Mouse (Mus musculus): ENCODE measurements around the gene Rad50.

Rad50 gene

DNA sequence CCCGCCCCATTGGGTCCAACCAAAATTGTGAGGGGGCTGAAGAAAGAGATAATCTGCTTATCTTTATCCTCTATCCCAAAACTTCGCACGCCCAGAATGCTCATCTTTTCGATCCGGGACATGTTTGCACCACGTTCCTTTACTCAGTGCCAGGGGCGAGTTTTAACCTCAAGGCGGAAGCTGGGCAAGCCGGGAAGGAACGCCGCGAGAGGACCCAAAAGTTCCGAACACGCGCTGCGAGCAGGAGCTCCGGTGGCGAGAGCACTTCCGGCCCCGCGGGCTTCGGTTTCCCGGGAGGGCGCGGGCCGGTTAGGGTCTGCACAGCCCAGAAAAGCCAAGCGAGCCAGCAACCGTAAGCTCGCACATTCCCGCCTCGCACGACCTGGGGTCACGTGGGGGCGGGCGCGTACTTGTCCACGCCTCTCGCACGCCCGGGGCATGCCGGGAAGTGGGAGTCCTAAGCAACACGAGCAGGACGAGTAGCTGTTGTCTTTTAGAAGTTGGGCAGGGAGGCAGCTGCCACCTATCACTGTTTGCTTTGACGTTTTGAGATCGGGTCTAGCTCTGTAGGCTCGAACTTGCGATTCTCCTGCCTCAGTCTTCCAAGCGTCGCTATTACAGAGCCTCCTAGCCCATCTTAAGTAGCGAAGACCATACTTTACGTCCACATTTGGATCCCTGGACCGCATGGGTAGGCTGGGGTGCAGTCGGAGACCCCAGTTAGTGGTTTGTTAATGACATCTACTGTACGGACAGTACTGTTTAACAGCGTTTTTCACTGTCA is at the start of gene Rad50:
Gene Rad50 (minus strand): TSS at position 386 of the 784 bp plus-strand sequence.
- in situ Hi-C loops (cut with MboI; ENCODE audit: low pct_unique_long_range_greater_than_20kb in 1 of 2, low sequenced_read_pairs in 2 of 2, unreplicated experiment in 1 of 2): no loop called here

DNA sequence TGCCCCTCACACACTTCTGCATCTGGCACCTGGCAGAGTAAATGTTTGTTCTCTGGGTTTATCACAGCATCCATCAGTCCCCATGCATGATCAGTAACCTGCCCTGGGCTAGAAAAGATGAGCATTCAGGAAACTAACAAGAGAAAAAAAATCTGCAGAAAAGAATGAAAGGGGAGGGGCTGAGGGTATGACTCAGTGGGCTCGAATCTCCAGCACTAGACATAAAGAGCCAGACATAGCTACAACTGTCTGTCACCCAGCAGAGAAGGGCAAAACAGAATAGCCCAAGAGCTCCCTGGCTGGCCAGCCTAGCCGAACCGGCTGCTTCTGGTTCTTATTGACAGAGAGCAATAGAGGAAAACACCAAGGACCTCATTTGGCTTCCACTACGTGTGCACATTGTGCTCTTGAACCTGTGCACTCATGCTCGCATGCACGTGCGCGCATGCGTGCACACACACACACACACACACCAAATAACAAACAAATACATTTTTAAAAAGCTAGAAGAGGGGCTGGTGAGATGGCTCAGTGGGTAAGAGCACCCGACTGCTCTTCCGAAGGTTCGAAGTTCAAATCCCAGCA is 48.0 kb upstream of the Rad50 start:
- in situ Hi-C loops (cut with MboI; ENCODE audit: low pct_unique_long_range_greater_than_20kb in 1 of 2, low sequenced_read_pairs in 2 of 2, unreplicated experiment in 1 of 2): loop anchor here in 1 of 2 experiments (5.0 kb wide), 1 partner anchor 92 kb away; no protein-coding TSS in a partner anchor

DNA sequence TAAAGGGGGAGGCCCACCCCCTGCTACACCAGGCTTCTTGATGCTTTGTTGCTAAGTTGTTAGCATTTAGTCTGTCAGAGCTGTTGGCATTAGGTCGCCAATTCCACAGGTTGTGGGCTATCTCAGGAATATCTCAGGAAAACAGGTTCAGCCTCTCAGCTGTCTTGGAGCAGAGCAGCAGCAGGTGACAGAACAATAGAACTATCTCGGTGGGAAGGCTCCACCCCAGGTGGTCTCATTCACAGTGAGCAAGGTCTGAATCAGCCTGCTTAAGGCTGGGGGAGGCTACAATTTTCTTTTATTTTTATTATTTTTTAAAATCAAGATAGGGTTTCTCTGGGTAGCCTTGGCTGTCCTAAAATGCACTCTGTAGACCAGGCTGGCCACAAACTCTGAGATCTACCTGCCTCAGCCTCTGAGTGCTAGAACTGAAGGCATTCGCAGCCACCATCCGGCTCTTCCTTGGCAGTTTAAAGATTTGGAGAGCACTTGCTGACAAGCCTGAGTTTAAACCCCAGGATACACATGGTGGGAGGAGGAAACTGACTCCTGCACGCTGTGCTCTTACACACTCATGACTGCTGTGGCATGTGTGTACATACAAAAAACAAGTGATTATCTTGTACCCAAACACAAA is 42.7 kb upstream of the Rad50 start:
- in situ Hi-C loops (cut with MboI; ENCODE audit: low pct_unique_long_range_greater_than_20kb in 1 of 2, low sequenced_read_pairs in 2 of 2, unreplicated experiment in 1 of 2): loop anchor here in 1 of 2 experiments (5.0 kb wide), 1 partner anchor 102 kb away; no protein-coding TSS in a partner anchor

DNA sequence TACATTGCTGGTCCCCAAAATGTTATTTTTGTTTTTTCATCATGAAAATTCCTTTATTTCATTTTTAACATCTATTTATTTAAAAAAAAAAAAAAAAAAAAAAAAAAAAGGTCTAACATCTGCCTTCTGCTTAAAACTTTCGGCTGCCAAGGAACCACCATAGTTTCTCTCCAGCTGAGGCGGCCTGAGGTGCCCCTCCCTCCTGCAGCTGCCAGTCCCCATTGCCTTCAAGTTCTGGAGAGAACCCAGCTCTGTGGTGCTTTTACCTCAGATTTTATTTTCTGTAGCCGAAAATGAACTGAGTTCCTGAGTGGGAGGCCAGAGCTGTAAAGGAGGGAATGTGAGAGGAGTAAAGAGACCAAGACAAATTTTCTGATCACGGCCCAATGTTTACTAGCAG is 42.2 kb upstream of the Rad50 start:
- in situ Hi-C loops (cut with MboI; ENCODE audit: low pct_unique_long_range_greater_than_20kb in 1 of 2, low sequenced_read_pairs in 2 of 2, unreplicated experiment in 1 of 2): loop anchor here in 1 of 2 experiments (5.0 kb wide), 1 partner anchor 103 kb away; no protein-coding TSS in a partner anchor

DNA sequence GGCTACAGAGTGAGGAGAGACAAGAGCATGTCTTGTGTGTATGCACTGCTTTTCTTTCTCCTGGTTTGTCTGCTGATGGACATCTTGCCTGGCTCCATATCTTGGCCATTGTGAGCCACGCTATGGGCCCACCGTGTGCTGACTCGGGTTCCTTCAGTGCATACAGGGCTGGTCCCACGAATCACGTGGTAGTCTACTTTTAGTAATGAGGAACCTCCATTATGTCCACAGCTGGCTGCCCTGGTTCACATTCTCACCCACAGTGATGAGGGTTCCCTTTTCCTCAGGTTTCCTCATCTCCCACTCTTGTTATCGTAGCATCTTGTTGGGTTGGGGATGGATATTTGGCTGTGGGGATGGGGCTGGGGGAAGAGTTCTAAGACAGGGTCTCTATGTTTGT is 41.5 kb upstream of the Rad50 start:
- in situ Hi-C loops (cut with MboI; ENCODE audit: low pct_unique_long_range_greater_than_20kb in 1 of 2, low sequenced_read_pairs in 2 of 2, unreplicated experiment in 1 of 2): loop anchor here in 1 of 2 experiments (5.0 kb wide), 1 partner anchor 104 kb away; no protein-coding TSS in a partner anchor

DNA sequence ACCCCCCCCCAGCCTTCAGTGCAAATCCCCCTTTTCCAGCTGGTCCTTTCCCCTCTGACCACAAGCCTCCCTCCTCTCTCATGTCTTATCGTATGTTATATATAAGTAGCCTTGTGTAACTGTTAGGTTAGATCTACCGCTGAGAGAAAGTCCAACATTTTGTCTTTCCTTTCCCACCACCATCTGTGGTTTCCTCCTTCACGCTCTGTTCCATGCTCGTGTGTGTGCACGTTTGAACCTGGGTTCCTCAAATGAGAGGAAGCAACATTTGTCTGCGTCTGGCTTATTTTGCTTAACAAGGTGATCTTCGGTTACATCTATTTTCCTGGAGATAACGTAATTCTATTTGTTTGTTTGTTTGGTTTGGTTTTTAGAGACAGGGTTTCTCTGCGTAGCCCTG is 40.9 kb upstream of the Rad50 start:
- in situ Hi-C loops (cut with MboI; ENCODE audit: low pct_unique_long_range_greater_than_20kb in 1 of 2, low sequenced_read_pairs in 2 of 2, unreplicated experiment in 1 of 2): loop anchor here in 1 of 2 experiments (5.0 kb wide), 1 partner anchor 104 kb away; no protein-coding TSS in a partner anchor

DNA sequence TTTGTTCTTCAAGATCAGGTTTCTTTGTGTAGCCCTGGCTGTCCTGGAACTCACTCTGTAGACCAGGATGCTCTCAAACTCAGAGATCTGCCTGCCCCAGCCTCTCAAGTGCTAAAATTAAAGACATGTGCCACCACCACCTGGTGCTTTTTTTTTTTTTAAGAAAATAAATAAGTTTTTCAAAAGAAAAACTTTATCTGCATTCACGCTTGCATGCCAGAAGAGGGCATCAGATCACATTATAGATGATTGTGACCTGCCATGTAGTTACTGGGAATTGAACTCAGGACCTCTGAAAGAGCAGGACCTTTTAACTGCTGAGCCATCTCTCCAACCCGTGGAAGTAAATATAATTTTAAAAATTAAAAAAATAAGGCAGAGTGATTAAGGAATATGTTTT is 38.1 kb upstream of the Rad50 start:
- in situ Hi-C loops (cut with MboI; ENCODE audit: low pct_unique_long_range_greater_than_20kb in 1 of 2, low sequenced_read_pairs in 2 of 2, unreplicated experiment in 1 of 2): loop anchor here in 1 of 2 experiments (5.0 kb wide), 1 partner anchor 107 kb away; no protein-coding TSS in a partner anchor

DNA sequence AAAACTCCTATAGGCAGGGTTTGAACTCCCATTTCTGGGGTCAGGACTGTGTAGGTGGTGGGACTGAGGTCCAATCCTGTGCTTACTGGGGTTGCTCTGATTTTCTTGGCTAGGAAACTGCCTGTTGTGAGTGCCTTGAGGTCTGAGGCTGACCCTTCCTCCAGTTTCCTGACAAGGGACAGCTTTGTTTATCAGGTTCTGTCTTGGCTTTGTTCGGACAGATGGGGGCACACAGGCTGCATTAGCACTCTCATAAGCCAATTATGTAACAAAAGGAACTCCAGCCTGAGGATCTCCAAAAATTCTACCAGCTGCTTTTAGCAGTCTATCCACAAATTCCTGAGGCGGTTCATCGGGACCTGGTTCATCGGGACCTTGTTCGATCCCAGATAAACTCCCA is 35.2 kb upstream of the Rad50 start:
- in situ Hi-C loops (cut with MboI; ENCODE audit: low pct_unique_long_range_greater_than_20kb in 1 of 2, low sequenced_read_pairs in 2 of 2, unreplicated experiment in 1 of 2): no loop called here

DNA sequence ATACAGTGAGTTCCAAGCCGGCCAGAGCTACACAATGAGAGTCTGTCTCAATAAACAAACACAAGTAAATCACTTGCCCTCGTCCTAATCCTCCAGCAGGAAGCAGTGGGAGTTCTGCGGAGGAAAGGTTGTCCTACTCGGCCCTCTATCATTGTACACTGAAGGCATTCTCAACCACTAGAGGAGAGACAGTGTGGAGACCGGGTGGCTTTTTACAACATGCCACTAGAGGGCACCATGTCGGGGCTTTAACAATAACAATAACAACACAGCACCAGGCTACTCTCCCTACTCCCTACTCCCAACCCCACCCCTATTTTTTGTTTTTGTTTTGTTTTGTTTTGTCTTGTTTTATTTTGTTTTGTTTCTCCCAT is 30.4 kb upstream of the Rad50 start:
- in situ Hi-C loops (cut with MboI; ENCODE audit: low pct_unique_long_range_greater_than_20kb in 1 of 2, low sequenced_read_pairs in 2 of 2, unreplicated experiment in 1 of 2): no loop called here

DNA sequence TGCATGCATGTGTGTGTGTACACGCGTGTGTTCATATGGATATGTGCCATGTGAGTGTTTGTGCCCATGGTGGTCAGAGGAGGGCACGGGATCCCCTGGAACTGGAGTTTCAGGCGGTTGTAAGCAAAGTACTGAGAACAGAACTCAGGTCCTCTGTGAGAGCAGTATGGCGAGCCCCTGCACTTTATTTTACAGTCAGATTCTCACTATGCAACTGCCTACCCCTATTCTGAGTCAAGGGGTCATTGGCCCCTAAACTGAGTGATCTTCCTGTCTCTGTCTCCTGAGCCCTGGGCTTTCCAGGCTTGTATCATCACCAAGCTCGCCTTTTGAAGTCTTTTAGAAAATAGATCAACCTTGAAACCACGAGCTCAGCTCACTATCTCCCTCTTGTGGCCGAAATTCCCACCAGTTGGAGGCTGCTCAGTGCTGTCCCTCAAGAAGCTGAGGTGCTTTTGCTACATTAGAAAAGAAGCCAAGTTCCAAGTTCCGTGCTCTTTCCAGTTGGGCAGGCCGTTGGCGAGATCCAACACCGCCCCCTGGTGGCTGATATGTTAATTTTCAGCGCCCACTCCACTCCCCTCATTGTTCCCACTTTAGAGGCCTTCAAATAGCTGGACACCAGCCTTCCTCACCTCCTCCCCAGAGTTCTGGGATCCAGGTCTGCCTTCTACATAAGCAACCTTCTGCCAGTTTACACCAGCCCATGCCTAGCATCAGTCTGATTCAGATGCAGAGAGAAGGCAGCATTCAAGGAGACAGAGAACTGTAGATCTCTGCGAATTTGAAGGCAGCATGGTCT is 29.9 kb upstream of the Rad50 start:
- in situ Hi-C loops (cut with MboI; ENCODE audit: low pct_unique_long_range_greater_than_20kb in 1 of 2, low sequenced_read_pairs in 2 of 2, unreplicated experiment in 1 of 2): no loop called here

DNA sequence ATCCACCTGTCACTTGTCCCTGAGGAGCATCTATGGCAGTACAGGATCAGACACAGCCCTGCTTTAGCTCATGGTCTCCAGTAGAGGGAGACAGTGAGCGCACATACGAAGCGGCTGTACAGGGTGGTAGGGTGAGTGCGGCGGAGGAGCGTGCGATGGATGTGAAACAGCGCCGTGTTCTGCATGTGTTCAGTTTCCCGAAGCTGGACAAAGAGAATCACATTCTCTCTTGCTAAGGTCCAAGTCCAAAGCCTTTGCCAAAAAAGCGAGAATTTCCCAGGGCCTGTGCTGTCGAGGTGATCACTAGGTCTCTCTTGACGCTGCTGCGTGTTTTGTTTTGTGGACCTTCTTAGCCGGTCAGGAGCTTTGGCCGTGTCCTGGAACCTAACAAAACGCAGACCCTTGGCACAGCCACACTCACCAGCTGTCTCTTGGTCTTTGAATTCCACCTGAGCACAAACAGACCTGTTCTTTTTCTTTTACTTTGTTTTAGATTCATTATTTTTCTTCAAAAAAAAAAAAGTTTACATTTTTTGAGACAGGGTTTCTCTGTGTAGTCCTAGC is 28.6 kb upstream of the Rad50 start:
- in situ Hi-C loops (cut with MboI; ENCODE audit: low pct_unique_long_range_greater_than_20kb in 1 of 2, low sequenced_read_pairs in 2 of 2, unreplicated experiment in 1 of 2): no loop called here

DNA sequence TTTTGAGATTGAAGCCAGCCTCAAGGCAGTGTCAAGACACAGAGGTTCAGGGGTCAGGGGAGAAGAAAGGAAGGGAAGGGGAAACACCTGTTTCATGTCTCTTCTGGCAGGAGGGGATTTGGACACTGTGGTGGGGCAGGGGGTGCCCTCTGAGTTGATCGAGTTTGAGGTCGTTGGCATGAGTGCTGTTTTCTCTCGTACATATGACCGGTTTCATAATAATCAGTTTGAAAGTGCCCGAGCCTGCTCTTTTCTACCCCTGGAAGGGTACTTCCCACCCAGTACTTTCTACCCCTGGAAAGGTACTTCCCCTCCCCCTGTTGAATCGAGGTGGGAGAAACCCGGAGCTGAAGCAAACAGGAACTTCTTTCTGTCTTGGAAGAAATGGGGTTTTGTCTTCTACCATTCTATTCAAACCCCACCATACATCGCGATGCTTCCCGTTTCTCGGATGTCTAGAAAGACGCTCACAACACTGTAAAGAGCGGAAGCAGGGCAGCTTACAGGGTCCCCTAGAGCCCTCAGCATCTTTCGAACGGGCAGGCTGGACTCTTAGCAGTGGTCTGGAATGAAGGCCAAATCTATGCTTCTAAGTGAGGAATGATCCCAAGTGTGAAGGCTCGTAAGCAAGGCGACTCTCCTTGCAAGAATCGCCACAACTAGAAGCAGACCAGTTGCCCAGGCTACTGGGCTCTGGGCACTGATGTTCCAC is 28.0 kb upstream of the Rad50 start:
- in situ Hi-C loops (cut with MboI; ENCODE audit: low pct_unique_long_range_greater_than_20kb in 1 of 2, low sequenced_read_pairs in 2 of 2, unreplicated experiment in 1 of 2): no loop called here

DNA sequence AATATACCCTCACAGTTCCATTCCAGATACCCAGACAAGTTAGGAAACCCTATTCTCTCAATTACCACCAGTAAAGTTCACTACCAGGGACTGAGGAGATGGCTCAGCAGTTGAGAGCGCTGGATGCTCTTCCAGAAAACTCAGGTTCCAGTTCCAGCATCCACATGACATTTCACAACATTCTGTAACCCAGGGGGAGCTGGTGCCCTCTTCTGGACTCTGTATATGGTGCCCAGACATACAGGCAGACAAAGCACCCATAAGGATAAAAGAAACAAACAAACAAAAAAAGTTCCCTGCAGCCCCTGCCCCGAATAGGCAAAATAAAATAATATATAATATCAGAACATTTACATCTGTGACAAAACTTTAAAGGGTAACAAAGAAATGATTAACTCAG is 27.3 kb upstream of the Rad50 start:
- in situ Hi-C loops (cut with MboI; ENCODE audit: low pct_unique_long_range_greater_than_20kb in 1 of 2, low sequenced_read_pairs in 2 of 2, unreplicated experiment in 1 of 2): no loop called here

DNA sequence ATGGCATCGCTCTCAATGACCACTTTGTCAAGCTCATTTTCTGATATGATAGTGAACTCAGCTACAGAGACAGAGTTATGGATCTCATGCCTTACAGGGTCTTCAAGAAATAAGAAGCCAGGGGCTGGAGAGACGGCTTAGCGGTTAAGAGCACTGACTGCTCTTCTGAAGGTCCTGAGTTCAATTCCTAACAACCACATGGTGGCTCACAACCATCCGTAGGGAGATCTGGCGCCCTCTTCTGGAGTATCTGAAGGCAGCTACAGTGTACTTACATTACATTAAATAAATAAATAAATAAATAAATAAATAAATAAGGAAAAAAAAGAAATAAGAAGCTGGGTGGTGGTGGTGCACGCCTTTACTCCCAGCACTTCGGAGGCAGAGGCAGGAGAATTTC is 26.7 kb upstream of the Rad50 start:
- in situ Hi-C loops (cut with MboI; ENCODE audit: low pct_unique_long_range_greater_than_20kb in 1 of 2, low sequenced_read_pairs in 2 of 2, unreplicated experiment in 1 of 2): no loop called here

DNA sequence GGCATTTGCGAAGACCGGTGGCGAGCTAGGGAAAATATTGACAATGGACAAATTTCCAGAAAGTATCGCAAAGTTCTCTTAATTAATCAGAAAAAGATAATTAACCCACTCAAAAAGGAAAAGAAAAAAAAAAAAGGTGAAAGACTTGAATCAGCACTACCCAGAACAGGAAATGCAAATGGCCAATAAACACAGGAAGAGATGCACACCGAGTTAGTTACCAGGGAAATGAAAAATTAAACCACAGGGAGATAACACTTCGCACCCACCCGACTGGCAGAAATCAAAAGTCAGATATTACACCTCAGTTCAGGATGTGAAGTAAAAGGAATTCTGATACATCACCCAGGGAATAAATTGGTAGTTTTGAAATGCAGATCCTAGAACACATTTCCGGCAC is 25.1 kb upstream of the Rad50 start:
- in situ Hi-C loops (cut with MboI; ENCODE audit: low pct_unique_long_range_greater_than_20kb in 1 of 2, low sequenced_read_pairs in 2 of 2, unreplicated experiment in 1 of 2): no loop called here

DNA sequence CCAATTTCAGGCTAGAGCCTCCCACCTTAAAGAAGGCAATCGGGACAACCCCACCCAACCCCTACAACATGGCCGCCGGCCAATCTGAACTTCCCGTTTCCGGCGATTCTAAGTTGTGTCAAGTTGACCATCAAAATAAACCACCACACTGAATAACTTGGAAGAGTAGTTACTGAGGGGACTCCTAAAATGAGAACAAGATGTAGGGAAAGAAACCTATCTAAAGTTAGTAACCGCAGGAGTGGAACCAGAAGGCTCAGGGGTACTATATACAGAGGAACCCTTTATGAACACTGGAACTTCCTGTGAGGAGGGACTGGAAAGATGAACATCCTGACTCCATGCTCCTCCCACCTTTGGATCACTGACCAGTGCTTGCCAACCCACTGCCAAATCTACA is 24.3 kb upstream of the Rad50 start:
- in situ Hi-C loops (cut with MboI; ENCODE audit: low pct_unique_long_range_greater_than_20kb in 1 of 2, low sequenced_read_pairs in 2 of 2, unreplicated experiment in 1 of 2): no loop called here

DNA sequence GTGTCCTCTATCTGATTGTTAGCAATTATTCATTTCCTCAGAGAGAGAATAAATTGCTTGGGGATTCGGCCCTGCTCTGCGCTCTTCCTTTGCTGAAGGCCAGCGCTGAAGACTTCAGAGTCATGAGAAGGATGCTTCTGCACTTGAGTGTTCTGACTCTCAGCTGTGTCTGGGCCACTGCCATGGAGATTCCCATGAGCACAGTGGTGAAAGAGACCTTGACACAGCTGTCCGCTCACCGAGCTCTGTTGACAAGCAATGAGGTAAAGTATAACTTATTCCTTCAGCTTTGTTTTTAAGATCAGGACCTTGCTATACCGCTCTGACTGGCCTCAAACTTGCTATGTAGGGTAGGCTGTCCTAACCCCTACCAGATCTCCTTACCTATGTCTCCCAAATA is 13.6 kb upstream of the Rad50 start, which contains the start of gene Il5:
Gene Il5 (plus strand): TSS at position 80 of the 400 bp plus-strand sequence.
- in situ Hi-C loops (cut with MboI; ENCODE audit: low pct_unique_long_range_greater_than_20kb in 1 of 2, low sequenced_read_pairs in 2 of 2, unreplicated experiment in 1 of 2): no loop called here

DNA sequence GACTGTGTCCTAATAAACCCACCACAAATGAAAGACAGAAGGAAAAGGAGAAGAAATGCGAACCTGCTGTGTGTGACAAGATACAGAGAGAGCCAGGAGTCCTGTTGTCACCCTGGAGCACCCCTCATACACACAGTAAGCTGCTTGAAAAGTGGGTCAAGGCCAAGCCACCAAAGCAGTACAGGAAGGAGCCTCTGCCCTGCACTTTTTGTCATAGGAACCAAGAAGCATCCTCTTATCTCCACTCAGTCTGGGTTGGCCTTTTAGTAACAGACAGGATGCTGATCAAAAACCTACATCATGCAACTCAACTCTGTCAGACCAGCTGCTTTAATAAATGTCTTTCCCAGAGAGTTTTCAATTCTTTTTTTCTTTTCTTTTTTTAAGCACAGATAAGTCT is 12.6 kb upstream of the Rad50 start:
- in situ Hi-C loops (cut with MboI; ENCODE audit: low pct_unique_long_range_greater_than_20kb in 1 of 2, low sequenced_read_pairs in 2 of 2, unreplicated experiment in 1 of 2): no loop called here

All from mouse embryonic stem cell (cell line).